Mouse (Mus musculus): Measurements from ENCODE around the gene Tubgcp2. TPM values are rescaled to one million over a fixed set of nuclear protein-coding genes. Genes with fewer than 3 reads are reported as not detected.

Tubgcp2 gene
- total RNA-seq (2021): 10 to 100 TPM; 34.8 to 36.3 TPM

- peak; percentile 89 to 93 for DNase-seq
Measured at GRCm38 (mm10) chr7:140036281-140037170, at the start of gene Tubgcp2, which contains the start of gene Zfp511. Gene Tubgcp2 (minus strand): TSS chr7:140036669. Gene Zfp511 (plus strand): TSS chr7:140036391.

- DNase-seq: peak; percentile 85 to 88
Measured at GRCm38 (mm10) chr7:140082242-140082678, 45.8 kb upstream of the Tubgcp2 start, which contains the start of gene Caly. Gene Caly (minus strand): TSS chr7:140082548.

GRCm38 (mm10) chr7:140081408-140082241 lies 45.2 kb upstream of the Tubgcp2 start:
- peak; percentile 49 to 56 for DNase-seq

GRCm38 (mm10) chr7:140080503-140081156 lies 44.2 kb upstream of the Tubgcp2 start:
- peak; percentile 88 to 90 for DNase-seq

- peak; percentile 68 to 71 for DNase-seq
Measured at GRCm38 (mm10) chr7:140078711-140079110, 42.2 kb upstream of the Tubgcp2 start.

GRCm38 (mm10) chr7:140077698-140078097 lies 41.2 kb upstream of the Tubgcp2 start:
- no peak for DNase-seq

GRCm38 (mm10) chr7:140070042-140070711 lies 33.7 kb upstream of the Tubgcp2 start:
- no peak for DNase-seq

GRCm38 (mm10) chr7:140067397-140067796 lies 30.9 kb upstream of the Tubgcp2 start:
- DNase-seq: no peak

GRCm38 (mm10) chr7:140063092-140063491 lies 26.6 kb upstream of the Tubgcp2 start:
- DNase-seq: peak; percentile 56 to 68

GRCm38 (mm10) chr7:140062307-140062706 lies 25.8 kb upstream of the Tubgcp2 start:
- DNase-seq: no peak

- no peak for DNase-seq
Measured at GRCm38 (mm10) chr7:140061832-140062130, 25.3 kb upstream of the Tubgcp2 start.

GRCm38 (mm10) chr7:140060936-140061831 lies 24.7 kb upstream of the Tubgcp2 start:
- DNase-seq: no peak

- DNase-seq: no peak
Measured at GRCm38 (mm10) chr7:140059601-140060000, 23.1 kb upstream of the Tubgcp2 start.

GRCm38 (mm10) chr7:140058528-140058927 lies 22.1 kb upstream of the Tubgcp2 start:
- DNase-seq: no peak

GRCm38 (mm10) chr7:140057413-140058407 lies 21.2 kb upstream of the Tubgcp2 start:
- no peak for DNase-seq

- DNase-seq: peak; percentile 31 to 35
Measured at GRCm38 (mm10) chr7:140054124-140054523, 17.7 kb upstream of the Tubgcp2 start.

GRCm38 (mm10) chr7:140049115-140049689 lies 12.7 kb upstream of the Tubgcp2 start:
- DNase-seq: no peak

GRCm38 (mm10) chr7:140048361-140049114 lies 12.1 kb upstream of the Tubgcp2 start, which contains the start of gene Msx3:
Gene Msx3 (minus strand): TSS chr7:140049089.
- DNase-seq: no peak

Data from layer of hippocampus, postnatal 36 days (tissue).